Mouse (Mus musculus) lung, postnatal 0 days (tissue): Measurements from ENCODE around the gene Cdh13. TPM values are rescaled to one million over a fixed set of nuclear protein-coding genes. Genes with fewer than 3 reads are reported as not detected.

Experiments used
- ATAC-seq: fragments of 200-750 bp; cut with Nextera tagmentation; 2 replicates; pipeline ENCODE4 v1.8.0; 2017; ENCODE audit warnings: moderate library complexity
- DNase-seq: peaks from one replicate; pipeline ENCODE4 v3.0.0-alpha.2; 2016; ENCODE audit warnings: low spot score
- H3K27ac ChIP-seq: fragments of 300-500 bp; sonication (generic); 2 replicates; pipeline ENCODE4 v1.5.1; 2014; ENCODE audit warnings: antibody characterized with exemption, mild to moderate bottlenecking, low read length, mixed read lengths
- H3K27me3 ChIP-seq: fragments of 300-500 bp; sonication (generic); replicated peaks from 2 replicates; pipeline ENCODE4 v1.6.1; 2014; ENCODE audit warnings: low read length, mixed read lengths; ENCODE audit not compliant: insufficient read depth
- H3K36me3 ChIP-seq: fragments of 300-500 bp; sonication (generic); 2 replicates; pipeline ENCODE4 v1.6.1; 2014; ENCODE audit warnings: low read length, mixed read lengths; ENCODE audit not compliant: insufficient read depth
- H3K4me1 ChIP-seq: fragments of 300-500 bp; sonication (generic); 2 replicates; pipeline ENCODE4 v1.6.1; 2014; ENCODE audit warnings: antibody characterized with exemption, low read depth, low read length, mixed read lengths; ENCODE audit not compliant: insufficient read depth
- H3K4me2 ChIP-seq: fragments of 300-500 bp; sonication (generic); replicated peaks from 2 replicates; pipeline ENCODE4 v1.6.1; 2014; ENCODE audit warnings: low read depth, mild to moderate bottlenecking, low read length, moderate library complexity, mixed read lengths
- H3K4me3 ChIP-seq: fragments of 300-500 bp; sonication (generic); 2 replicates; pipeline ENCODE4 v1.5.1; 2014; ENCODE audit warnings: low read depth, low read length
- H3K9ac ChIP-seq: fragments of 300-500 bp; sonication (generic); replicated peaks from 2 replicates; pipeline ENCODE4 v1.6.1; 2014; ENCODE audit warnings: low read depth, mild to moderate bottlenecking
- H3K9me3 ChIP-seq: fragments of 300-500 bp; sonication (generic); 2 replicates; pipeline ENCODE4 v1.6.1; 2016; ENCODE audit warnings: low read length, mixed read lengths
- CTCF ChIP-seq: IDR thresholded peaks from 2 replicates; pipeline ENCODE4 v1.5.1; 2016; ENCODE audit warnings: antibody characterized with exemption, mild to moderate bottlenecking
- EP300 ChIP-seq: IDR thresholded peaks from 2 replicates; pipeline ENCODE4 v1.6.1; 2016; ENCODE audit warnings: antibody characterized with exemption, mild to moderate bottlenecking, control low read depth
- WGBS: fragments of 180-500 bp; shearing (Covaris S2); extraction: QIAGEN DNeasy Blood & Tissue Kit; methylation state at CpG from one replicate; pipeline ENCODE4 v1.1.7; 2014; 5-methylcytosine and 5-hydroxymethylcytosine counted together
- polyA plus RNA-seq: library from polyadenylated mRNA; unstranded; fragments of >200 nt; fragmentation: Nextera tagmentation; extraction: Ambion mirVana; gene quantifications from 2 replicates; pipeline ENCODE4 v1.2.1, GENCODE M21; 2015

Cdh13 gene
- polyA plus RNA-seq, 1 experiment from 2014 or later, result 8.6 TPM

DNA sequence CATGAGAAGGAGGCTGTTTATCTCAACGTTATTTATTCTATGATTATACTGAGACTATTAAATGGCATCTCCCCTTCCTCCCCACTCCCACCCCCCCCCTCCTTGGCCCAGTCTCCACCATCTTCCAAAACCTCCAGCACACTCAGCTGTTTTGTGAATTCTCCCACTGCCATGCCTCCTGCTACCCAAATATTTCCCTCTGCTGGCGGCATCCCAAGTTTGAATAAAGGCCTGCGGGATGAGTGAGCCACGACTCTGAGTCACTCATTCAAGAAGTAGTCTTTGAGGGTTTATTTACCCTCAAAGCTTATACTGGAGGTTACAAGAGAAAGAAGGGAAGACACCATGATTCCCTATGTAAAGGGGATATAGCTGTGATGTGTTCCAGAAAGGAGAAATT is 59.7 kb downstream of the Cdh13 start:
- WGBS, result 53% methylated on average over 4 of the region's 4 CpGs
- Histone ChIP-seq H3K9me3 (no peaks in the 10 kb centered on the region), H3K9ac (no peak overlapping the region), H3K36me3 (no peaks in the 10 kb centered on the region), H3K27me3 (no peaks in the 10 kb centered on the region), H3K4me1 (no peaks in the 10 kb centered on the region), H3K4me2 (no peak overlapping the region), H3K4me3 (no peak overlapping the region), H3K27ac (no peak overlapping the region)
- ATAC-seq (no peak), DNase-seq (no peak)
- no peak for TF ChIP-seq EP300
- no peak for TF ChIP-seq CTCF

DNA sequence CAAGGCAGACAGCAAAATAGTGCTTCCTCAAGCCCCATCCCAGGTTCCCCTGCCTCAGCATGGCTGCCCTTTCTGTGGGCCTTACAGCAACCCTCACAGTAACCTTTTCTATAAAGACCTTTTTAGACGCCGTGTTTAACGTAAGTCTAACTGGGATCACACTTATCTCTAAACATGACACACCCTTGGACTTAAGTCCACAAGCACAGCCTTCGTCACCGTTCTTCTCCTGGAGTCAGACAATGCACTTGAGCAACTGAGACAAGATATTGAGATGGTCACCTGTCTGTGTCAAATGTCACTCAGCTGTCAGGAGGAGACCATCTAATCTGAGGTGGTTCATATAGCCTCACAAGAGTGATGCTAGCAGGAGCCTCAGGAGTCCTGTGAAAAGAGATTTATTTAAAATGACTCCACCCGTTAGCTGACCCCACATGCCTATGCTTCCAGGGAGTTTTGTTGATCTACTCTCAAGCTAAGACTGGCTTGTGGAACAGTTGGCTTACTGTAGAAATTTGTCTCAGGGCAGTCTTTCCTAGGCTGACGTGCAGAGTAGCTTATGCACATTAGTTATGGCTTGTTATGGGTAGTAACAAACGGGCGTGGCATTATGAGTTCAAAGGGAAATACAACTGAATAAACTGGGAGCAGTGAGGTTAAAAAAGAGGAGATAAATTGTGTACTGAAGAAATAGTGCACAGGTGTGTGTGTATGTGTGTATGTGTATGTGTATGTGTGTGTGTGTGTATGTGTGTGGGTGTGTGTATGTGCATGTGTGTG is 65.4 kb downstream of the Cdh13 start:
- no peak overlapping the region for H3K27ac ChIP-seq
- no peak overlapping the region for H3K9ac ChIP-seq
- no peaks in the 10 kb centered on the region for H3K9me3 ChIP-seq
- H3K4me2 ChIP-seq, result no peak overlapping the region
- no peaks in the 10 kb centered on the region for H3K4me1 ChIP-seq
- H3K36me3 ChIP-seq, result no peaks in the 10 kb centered on the region
- ATAC-seq, result no peak
- WGBS, result 66% methylated on average over 9 of the region's 9 CpGs
- no peak for DNase-seq
- H3K4me3 ChIP-seq, result no peak overlapping the region
- TF ChIP-seq CTCF (no peak), EP300 (no peak)
- no peaks in the 10 kb centered on the region for H3K27me3 ChIP-seq

DNA sequence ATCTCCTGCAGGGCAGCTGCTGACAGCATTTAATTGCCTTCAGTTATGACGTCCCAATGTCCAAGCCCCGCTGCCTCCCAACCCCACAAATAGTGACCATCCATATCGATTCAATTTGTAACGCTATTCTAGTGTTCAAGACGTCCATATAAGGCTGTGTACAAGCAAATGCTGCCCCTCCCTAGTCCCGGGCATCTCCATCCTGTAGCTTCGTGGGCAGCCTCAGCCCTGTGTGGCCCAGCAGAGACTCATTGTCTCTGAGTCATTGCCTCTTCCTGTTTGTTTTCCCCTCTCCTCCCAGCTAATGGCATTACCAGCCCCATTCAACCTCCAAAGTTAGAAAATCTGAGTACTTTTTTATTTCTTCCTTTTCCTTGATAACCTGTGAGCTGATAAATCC is 66.6 kb downstream of the Cdh13 start:
- Histone ChIP-seq H3K27me3 (no peaks in the 10 kb centered on the region), H3K9me3 (no peaks in the 10 kb centered on the region), H3K27ac (no peak overlapping the region), H3K4me1 (no peaks in the 10 kb centered on the region), H3K36me3 (no peaks in the 10 kb centered on the region), H3K9ac (no peak overlapping the region), H3K4me2 (no peak overlapping the region), H3K4me3 (no peak overlapping the region)
- WGBS, result 60% methylated on average over 7 of the region's 7 CpGs
- DNase-seq, result no peak
- ATAC-seq, result no peak
- TF ChIP-seq CTCF (no peak), EP300 (no peak)

GRCm38 (mm10) chr8:118353022-118353421 is 69.5 kb downstream of the Cdh13 start:
- Histone ChIP-seq H3K27me3 (no peaks in the 10 kb centered on the region), H3K4me1 (no peaks in the 10 kb centered on the region), H3K4me2 (no peak overlapping the region), H3K36me3 (no peaks in the 10 kb centered on the region), H3K9me3 (no peaks in the 10 kb centered on the region), H3K27ac (no peak overlapping the region), H3K9ac (no peak overlapping the region), H3K4me3 (no peak overlapping the region)
- DNase-seq (no peak), ATAC-seq (no peak)
- 68% methylated on average over 4 of the region's 4 CpGs for WGBS
- TF ChIP-seq CTCF (no peak), EP300 (no peak)

DNA sequence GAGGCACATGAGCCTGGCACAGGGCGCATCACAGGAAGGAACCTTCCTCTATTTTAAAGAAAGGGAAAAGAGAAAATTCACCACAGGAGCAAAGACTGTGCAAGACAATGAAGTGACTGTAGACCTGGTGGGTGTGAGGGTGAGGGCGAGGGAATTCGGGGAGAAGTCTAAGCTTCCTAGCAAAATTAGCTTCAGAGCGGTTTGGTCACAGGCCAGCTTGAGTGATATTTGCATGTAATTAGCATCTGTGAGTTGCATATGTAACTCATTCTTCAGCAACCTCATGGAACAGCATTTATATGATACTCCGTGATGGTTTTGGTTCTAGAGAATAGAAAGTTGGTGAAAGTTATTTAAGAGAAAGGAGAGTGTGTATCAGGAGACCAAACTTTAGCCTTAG is 73.5 kb downstream of the Cdh13 start:
- no peak for TF ChIP-seq CTCF
- no peak for TF ChIP-seq EP300
- no peaks in the 10 kb centered on the region for H3K4me1 ChIP-seq
- H3K27ac ChIP-seq, result no peak overlapping the region
- DNase-seq (no peak), ATAC-seq (no peak)
- 87% methylated on average over 5 of the region's 5 CpGs for WGBS
- H3K4me2 ChIP-seq, result no peak overlapping the region
- no peaks in the 10 kb centered on the region for H3K27me3 ChIP-seq
- no peaks in the 10 kb centered on the region for H3K9me3 ChIP-seq
- no peak overlapping the region for H3K9ac ChIP-seq
- no peaks in the 10 kb centered on the region for H3K36me3 ChIP-seq
- no peak overlapping the region for H3K4me3 ChIP-seq

- no peak overlapping the region for H3K9ac ChIP-seq
- no peak overlapping the region for H3K4me3 ChIP-seq
- no peak overlapping the region for H3K4me2 ChIP-seq
- H3K4me1 ChIP-seq, result no peaks in the 10 kb centered on the region
- 89% methylated on average over 7 of the region's 7 CpGs for WGBS
- ATAC-seq, result no peak
- no peaks in the 10 kb centered on the region for H3K9me3 ChIP-seq
- no peak for DNase-seq
- H3K27me3 ChIP-seq, result no peaks in the 10 kb centered on the region
- H3K27ac ChIP-seq, result no peak overlapping the region
- H3K36me3 ChIP-seq, result no peaks in the 10 kb centered on the region
- TF ChIP-seq CTCF (no peak), EP300 (no peak)
Observed at GRCm38 (mm10) chr8:118357596-118357995, 74.1 kb downstream of the Cdh13 start.

- Histone ChIP-seq H3K4me2 (no peak overlapping the region), H3K27me3 (no peaks in the 10 kb centered on the region), H3K27ac (no peak overlapping the region), H3K36me3 (no peaks in the 10 kb centered on the region), H3K4me3 (no peak overlapping the region), H3K9me3 (no peaks in the 10 kb centered on the region), H3K9ac (no peak overlapping the region), H3K4me1 (no peaks in the 10 kb centered on the region)
- ATAC-seq (no peak), DNase-seq (no peak)
- WGBS, result 52% methylated on average over 3 of the region's 3 CpGs
- no peak for TF ChIP-seq CTCF
- TF ChIP-seq EP300, result no peak
Observed at GRCm38 (mm10) chr8:118363781-118364180, 80.2 kb downstream of the Cdh13 start.
